Mouse (Mus musculus) B cell, adult 67 days (primary cell): Measurements from ENCODE around the gene Ctcfl. TPM values are rescaled to one million over a fixed set of nuclear protein-coding genes. Genes with fewer than 3 reads are reported as not detected.

ENCODE experiments used
- total RNA-seq, 2 experiments: library from RNA; stranded (reverse); gene quantifications; 4 replicates each; pipeline ENCODE4 v1.2.4; 2023

The Ctcfl gene
- total RNA-seq = not detected

DNA sequence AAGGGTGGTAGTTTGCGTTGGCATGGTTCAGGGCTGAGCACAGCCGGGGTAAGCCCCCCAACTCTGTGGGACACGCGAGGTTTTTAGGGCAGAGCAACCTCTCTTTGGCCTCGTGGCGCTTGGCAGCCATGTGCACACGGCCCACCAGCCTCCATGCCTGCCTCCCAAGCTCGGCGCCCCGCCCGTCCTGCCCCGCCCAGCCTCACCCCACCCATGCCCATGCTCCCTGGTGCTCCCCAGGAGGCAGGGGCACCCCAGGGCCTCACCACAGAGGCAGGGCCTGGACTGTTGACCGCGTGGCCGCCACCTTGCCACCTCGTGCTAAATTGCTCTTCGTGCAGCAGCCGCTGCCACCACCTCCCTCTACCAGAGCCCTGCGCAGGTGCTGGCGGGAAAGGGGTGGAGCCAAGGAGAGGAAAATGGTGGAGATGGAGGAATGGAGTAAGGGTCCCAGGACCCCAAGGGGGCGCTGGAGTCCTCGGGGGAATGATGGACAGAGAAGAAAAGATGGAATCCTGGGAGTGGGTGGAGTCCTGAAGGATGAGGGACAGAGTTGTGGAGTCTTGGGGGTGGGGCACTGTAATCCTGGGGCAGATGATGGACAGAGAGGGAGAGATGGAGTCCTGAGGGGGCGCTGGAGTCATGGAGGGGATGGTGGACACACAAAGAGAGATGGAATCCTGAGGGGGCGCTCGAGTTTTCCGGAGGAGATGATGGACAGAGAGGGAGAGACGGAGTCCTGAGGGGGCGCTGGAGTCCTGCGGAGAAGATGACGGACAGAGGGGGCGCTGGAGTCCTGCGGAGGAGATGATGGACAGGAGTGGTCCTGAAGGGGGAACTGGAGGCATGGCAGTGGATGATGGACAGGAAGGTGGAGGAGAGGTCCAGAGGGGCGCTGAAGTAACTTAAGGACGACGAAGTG, at the start of gene Ctcfl:
Gene Ctcfl (minus strand): TSS at position 503 of the 922 bp plus-strand sequence.

DNA sequence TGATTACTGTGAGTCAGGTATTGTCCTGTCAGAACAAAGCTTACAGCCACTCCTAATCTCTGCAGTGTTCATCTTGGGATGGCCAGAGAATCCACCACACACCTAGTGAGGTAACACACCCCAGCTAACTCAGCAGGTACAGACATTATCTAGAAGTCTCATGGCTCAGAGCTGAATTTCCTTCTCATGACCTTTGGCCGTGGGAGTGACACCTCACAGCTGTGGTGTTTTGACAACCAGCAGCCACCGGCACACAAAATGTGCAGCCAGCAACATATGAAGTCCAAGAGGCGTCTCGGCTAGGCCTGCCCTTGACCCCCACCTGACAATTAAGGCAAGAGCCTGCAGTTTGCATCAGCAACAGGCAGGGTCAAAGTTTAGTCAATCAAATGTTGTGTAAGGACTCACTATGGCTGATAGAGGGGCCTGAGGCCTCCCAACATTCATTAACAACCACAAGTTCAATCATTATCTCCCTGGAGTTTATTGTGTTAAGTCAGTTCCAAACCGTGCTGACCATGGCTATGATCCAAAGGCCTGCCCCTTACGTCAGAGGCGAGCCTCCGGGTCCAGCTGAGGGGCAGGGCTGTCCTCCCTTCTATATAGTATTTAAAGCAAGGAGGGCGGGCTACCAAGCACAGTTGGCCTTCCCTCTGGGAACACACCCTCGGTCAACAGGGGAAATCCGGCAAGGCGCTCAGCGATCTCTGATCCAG, 33.3 kb upstream of the Ctcfl start, which contains the start of gene Pck1:
Gene Pck1 (plus strand): TSS at position 613 of the 716 bp plus-strand sequence.

Other genes with a start within 250 kb of the Ctcfl start
- not detected for gene Bmp7, start 179.2 kb downstream of the Ctcfl start, total RNA-seq
- under 1 TPM; 0.59 to 0.70 TPM for gene Spo11, start 141.8 kb downstream of the Ctcfl start, total RNA-seq
- 10 to 100 TPM; 89.0 to 99.2 TPM for gene Rae1, start 119.4 kb downstream of the Ctcfl start, total RNA-seq
- 100 to 1,000 TPM; 159 to 183 TPM for gene Rbm38, start 99.0 kb downstream of the Ctcfl start, total RNA-seq
- gene Pck1, start 33.5 kb upstream of the Ctcfl start, total RNA-seq = not detected
- gene Zbp1, start 99.4 kb upstream of the Ctcfl start, total RNA-seq = 10 to 100 TPM; 33.7 to 41.1 TPM
- 1 to 10 TPM; 1.4 to 2.8 TPM for gene Pmepa1, start 157.0 kb upstream of the Ctcfl start, total RNA-seq